Mouse (Mus musculus) mesoderm, embryonic 11.5 days (tissue): ENCODE results near the gene Ppm1e.
A peak's percentile ranks its signal among the peaks of the same experiment; 100 is the strongest.
"Not testable (repeated sequence)": the region's sequence is repeated elsewhere in the genome, so short reads cannot be mapped to it uniquely, and the experiment has no call there.

ENCODE experiments used
- DNase-seq: peaks from one replicate; pipeline ENCODE4 v3.0.0-alpha.2; 2012; ENCODE audit warnings: low read depth, low spot score

Gene Ppm1e

GRCm38 (mm10) chr11:87309329-87310074 is 49.3 kb downstream of the Ppm1e start:
- no peak for DNase-seq

GRCm38 (mm10) chr11:87299066-87299465 is 59.8 kb downstream of the Ppm1e start:
- no peak for DNase-seq

DNA sequence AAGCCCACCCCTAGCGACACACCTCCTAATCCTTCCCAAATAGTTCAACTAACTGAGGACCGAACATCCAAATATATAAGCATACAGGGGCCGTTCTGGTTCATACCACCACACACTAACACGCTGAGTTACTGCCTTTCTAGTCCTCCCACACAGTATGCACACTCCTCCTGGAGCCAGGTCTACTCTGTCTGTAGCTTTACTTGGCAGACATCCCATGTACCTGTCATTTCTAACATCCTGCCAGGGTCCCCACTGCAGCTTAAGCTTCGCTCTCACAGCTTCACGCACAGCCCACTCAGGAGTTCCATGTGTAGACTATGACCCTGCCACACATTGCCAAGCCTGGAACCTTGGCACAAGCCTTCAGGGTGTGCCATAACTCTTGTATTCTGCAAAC is 62.4 kb downstream of the Ppm1e start:
- DNase-seq: no peak

- no peak for DNase-seq
Observed at GRCm38 (mm10) chr11:87295636-87296035, 63.2 kb downstream of the Ppm1e start.

- no peak for DNase-seq
Observed at GRCm38 (mm10) chr11:87289313-87289712, 69.5 kb downstream of the Ppm1e start.

- DNase-seq: no peak
Observed at GRCm38 (mm10) chr11:87286194-87286593, 72.6 kb downstream of the Ppm1e start.

DNA sequence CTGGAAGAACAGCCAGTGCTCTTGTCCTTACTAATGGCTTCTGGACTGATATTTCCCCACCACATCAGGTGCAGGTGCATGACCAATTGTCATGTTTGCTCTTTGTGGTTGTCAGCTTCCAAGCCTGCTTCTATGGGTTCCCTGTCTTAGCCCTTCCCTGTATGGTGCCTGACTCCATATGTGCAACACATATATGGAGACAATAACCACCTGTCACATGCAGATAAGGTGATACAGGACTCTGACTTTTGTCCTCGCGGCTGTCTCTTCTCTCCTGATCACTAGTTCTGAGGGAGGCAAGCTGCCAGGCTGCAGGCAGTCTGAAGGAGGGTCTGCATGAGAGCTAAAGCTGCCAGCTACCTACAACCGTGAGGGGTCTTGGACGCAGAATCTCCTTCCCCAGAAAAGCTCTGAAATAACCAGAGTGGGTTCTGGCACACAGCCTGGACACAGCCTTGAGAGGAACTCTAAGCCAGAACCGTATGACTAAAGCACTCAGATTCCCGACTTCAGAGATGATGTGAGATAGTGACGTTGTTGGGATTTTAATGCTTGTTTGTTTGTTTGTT is 76.8 kb downstream of the Ppm1e start:
- no peak for DNase-seq

DNA sequence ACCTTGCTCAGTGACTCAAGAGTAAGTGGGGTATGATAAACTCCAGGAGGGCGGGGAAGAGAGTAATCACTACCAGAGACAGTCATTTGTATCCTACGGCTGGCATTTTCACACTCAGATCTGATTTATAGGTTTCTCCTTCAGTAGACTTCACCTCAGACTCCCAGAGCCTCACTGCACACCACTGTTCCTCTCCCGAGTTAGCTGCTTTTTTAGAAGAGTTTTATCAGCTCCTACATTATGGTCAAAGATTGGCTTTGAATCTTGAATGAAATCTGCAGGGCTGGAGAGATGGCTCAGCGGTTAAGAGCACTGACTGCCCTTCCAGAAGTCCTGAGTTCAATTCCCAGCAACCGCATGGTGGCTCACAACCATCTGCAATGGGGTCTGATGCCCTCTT is 79.4 kb downstream of the Ppm1e start:
- peak; percentile 23 for DNase-seq

DNA sequence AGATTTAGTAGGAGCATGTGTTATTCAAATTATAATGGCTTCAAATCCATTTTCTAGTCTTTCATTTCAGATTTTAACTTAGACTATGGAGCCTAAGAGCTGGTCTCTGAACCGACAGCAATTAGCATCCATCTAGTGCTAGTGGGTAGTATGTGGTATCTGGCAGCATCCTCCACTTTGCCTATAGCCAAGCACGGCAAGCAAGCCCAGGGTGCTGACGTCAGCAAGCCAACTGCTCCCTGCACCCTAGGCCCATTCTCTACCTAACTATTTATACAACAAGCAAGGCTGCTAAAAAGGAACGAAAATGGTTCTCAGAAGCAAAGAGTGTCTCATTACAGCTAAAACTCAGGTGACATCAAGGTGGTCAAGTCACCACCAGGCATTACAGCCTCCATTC is 80.0 kb downstream of the Ppm1e start:
- DNase-seq: no peak

DNA sequence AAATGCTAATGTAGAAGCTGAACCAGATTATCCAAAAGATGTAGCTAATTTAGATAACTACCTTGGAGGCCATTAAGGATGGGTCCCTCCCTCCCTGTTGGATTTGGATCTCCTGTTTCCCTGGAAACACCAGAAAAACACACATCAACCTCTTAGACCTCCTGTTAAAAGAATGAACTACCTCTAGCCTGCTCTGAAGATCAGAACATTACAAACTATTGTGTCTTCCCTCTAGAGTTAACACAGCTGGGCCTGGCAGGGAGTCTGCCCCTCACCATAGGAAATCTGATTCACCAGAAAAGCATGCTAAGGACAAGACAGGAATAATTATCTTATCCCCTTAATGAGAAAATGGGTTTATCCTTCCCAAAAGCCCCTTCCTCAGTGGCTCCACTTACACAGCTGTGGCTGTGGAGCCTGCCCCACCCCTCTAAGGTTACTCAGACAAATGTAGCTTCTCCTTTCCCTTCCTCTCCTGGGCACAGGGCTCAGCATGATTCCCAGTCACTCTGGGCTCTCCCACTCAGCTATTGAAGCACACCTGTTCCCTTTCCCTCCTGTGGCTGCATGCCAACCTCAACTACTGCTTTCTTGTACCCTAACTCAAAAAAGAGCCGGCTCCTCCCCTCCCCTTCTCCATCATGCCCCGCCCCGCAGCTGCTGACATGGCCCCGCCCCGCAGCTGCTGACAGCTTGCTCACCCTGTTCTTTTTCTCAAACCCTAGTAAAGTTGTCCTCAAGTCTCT is 82.4 kb downstream of the Ppm1e start:
- no peak for DNase-seq

DNA sequence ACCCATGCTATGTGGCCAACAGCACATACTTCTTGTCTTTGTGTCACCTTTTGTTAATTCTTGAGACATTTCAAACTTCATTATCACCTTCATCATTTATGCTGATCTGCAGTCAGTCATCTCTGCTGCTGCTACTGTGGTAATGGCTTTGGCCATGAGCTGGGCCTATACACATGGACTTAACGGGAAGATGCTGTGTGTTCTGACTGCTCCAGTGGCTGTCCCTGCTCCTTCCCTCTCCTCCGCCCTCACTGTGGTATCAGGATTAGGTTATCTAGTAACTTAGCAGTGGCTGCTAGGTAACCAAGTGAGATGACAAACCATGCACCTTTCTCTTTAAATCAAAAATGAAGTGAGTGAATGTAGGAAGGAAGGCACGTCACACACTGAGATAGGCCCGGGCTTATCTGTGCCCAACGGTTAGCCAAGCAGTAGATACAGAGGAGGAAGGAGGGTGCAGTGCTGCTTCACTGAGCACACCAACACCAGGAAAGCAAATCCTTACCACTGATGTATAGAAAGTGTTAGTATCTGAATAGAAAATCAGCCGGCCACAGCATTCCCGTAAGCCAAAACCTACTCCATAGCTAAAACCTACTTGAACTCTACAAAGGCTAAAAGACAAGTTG is 83.3 kb downstream of the Ppm1e start:
- DNase-seq: no peak

DNA sequence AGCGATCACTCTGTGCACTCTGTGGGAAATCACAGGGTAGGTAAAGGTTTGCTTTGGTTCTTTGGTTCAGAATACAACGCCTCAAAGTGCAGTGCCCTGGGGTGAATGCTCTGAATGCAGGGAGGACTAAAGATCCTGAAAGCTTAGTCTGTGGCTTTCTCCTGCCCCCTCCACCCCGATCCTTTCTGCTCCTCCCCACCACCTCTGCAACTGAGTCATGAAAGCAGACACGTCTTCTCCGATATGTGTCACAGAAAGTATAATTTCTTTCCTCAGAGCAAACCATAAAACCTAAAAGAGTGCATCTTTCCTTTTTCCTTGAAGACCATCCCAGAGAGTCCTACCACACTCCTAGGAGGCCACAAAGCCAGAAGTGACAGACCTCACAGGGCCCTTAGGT is 86.1 kb downstream of the Ppm1e start:
- no peak for DNase-seq

GRCm38 (mm10) chr11:87271479-87271878 is 87.3 kb downstream of the Ppm1e start:
- no peak for DNase-seq

DNA sequence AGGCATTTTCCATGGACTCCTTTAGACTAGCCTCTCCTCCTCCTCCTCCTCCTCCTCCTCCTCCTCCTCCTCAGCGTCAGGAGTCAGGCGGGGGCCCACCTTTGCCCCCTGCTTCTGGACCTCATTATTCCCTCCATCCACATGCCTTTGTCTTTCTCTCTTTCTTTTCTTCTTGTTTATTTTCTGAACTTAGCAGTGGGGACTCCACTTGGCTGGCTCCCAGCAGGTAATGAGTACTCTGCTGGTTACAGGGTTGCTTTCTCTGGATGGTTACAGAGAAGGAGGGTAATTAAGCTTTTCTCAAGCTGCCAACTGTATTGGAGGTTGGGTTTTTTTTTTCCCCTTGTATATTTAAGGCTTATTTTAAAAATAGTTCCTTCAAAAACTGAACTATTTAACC is 87.9 kb downstream of the Ppm1e start:
- DNase-seq: no peak

GRCm38 (mm10) chr11:87270446-87270845 is 88.4 kb downstream of the Ppm1e start:
- DNase-seq: no peak

- no peak for DNase-seq
Observed at GRCm38 (mm10) chr11:87268803-87269202, 90.0 kb downstream of the Ppm1e start.

DNA sequence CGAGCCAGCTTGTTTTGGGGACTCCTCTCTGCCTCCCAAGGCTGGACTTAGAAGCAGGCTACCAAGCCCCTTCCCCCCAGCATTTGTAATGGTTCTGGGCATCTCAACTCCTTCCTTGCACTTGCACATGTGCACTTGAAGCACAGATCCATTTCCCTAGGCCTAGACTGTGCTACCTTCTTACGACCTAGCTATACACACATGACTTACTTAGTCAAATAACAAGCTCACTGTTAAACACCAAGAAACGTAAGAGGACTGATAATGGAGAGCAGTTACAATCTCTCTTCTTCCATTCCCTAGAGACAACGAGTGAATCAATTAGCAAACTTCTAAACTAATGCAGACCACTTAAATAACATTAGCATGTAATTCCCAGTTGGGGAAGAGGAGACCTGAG is 92.6 kb downstream of the Ppm1e start:
- DNase-seq: no peak

DNA sequence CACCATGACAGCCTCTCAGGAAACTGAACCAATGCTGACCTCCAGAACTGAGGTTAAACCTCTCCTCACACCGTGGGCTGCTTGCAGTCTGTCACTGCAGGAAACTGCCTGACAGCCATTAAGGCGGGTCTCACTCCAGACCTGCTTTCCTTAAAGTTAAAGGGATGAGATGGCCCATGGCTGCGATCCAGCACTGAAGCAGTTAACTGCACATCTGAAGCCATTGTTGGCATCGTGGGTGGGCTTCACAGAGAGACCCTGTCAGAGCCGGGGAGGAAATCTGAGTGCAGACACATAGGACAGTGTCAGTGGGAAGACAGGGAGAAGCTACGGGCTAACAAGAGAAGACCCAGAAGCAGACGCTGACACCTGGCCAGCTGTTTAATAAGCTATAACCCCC is 94.9 kb downstream of the Ppm1e start:
- peak; percentile 54 for DNase-seq

DNA sequence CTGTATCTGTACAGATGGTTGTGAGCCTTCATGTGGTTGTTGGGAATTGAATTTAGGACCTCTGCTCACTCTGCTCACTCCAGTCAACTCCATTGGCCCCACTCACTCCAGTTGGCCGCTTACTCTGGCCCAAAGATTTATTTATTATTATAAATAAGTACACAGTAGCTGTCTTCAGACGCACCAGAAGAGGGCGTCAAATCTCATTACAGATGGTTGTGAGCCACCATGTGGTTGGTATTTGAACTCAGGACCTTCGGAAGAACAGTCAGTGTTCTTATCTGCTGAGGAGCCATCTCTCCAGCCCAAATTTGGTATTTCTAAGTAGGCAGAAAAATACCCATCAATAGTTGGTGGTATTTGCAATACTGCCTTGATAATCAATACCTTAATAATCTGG is 97.1 kb downstream of the Ppm1e start:
- DNase-seq: not testable (repeated sequence)

DNA sequence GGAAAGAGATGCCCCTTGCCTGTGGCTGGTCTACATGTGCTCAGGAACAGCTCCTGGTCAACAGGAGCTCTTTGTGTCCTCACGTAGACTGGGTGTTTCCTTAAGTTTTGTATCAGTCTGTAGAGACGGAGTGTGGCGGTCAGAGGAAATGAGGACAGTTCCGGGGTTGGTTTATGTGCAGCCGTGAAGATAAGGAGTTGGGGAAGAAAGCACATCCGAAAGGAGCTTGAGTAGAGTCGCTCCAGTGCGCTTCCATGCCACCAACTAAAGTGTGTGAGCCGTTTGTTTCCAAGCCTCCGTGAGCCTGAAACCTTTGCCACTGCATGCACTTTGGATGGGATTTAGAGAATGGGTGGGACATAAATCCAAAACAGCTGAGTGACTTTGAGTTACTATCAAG is 99.0 kb downstream of the Ppm1e start:
- no peak for DNase-seq

GRCm38 (mm10) chr11:87257282-87257681 is 101.5 kb downstream of the Ppm1e start:
- no peak for DNase-seq

DNA sequence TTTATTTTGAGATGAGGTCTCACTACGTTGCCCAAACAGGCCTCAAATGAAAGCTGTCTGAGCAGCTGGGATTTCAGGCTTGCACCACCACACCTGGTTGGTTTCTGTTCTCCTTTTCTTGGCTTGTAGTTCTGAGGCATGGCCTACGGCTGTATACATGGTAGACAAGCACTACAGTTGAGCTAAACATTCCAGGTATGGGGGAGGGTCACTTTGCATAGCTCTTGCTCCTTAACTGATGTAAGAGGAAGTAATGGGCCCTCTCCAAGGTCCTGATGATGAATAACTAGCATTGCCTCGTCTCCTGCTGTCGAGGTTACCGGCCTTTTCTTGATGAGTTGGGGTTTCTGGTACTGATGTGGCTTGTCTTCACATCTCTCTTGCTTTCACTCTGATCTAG is 104.7 kb downstream of the Ppm1e start:
- peak; percentile 59 for DNase-seq
